Mouse (Mus musculus): ENCODE results near the gene Gadd45gip1.

DNA sequence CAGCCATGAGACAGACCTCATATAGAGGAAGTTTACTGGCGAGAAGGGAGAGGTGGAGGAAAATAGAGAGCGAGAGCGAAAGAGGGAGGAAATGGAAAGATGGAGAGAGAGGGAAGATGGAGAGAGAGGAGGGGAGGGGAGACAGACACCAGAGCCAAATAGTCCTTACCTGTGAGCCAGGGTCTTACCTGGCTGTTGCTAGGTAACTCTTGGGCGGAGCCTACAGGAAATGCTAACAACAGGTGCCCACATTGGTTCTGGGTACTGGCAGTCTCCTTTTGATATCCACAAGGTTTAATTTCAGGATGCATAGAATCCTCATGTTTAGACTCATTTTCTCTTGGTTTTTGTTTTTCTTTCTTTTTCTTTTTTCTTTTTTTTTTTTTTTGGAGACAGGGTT is 41.7 kb downstream of the Gadd45gip1 start:
- TF ChIP-seq POLR2A (IDR thresholded peaks at IDR 0.05; ENCODE audit: insufficient read depth, low read length) (no peak), CTCF (IDR thresholded peaks at IDR 0.05; ENCODE audit: low read depth, low read length) (no peak)

All from ES-Bruce4 (cell line).